8 mouse cellular contexts compared by ENCODE assay signal in the genomic region with DNA sequence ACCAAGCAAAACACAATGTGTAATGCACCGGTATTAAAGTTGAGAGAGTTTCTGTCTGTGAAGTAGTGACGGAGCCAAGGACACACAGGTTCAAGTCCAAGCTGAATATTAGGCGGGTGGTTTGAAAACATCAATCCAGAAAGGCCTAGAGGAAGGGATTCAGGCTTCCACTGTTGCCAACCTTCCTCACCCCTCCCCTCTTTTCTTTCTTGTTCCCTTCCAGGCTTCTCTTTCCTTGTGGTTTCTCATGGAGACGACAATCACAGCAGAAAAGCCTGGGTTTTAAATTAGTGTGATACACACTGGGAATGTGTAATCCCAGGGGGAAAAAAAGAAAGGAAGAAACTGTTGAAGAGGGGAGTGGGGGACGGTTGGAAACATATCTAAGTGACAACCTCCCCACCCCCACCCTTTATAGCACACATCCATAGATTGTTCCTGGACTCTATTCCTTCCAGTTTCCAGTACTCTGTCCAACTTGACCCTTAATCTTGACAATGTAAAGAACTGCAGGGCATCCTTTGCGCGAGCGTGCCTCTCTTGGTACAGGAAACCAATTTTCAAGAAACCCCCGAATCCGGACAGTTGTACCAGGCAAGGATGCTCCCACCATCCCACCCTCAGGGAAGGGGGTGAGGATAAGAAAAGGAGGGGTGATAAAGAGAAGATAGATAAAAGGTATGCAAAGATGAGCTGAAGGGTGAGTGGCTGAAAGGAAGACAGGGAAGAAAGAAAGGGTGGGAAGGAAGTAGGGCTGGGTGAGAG. TPM values are rescaled to one million over a fixed set of nuclear protein-coding genes. Genes with fewer than 3 reads are reported as not detected.
DNase-seq lines count a peak whose midpoint lies in the region; ATAC-seq and TF ChIP-seq lines count a peak whose summit lies in the region.

No protein-coding gene starts in this region.

- 16% methylated on average over 10 of the region's 10 CpGs for WGBS in hindbrain, embryonic 11.5 days
- 4% methylated on average over 10 of the region's 10 CpGs for WGBS in midbrain, embryonic 15.5 days

- peak overlapping the region; percentile 97 for H3K27ac ChIP-seq in layer of hippocampus, adult 2 months
- H3K27ac ChIP-seq in cortical plate, adult 2 months (ENCODE audit: insufficient read depth, low read length), result no peak overlapping the region
- peak overlapping the region; percentile 91 for H3K27ac ChIP-seq in hindbrain, embryonic 11.5 days (ENCODE audit: low read depth, low read length)
- peak overlapping the region; percentile 99 for H3K27ac ChIP-seq in midbrain, embryonic 15.5 days

- TF ChIP-seq POLR2A in cortical plate, adult 2 months (IDR thresholded peaks at IDR 0.05; ENCODE audit: extremely low read depth, insufficient read depth, low read length), result no peak

- no peaks in the 10 kb centered on the region for H3K9me3 ChIP-seq in hindbrain, embryonic 11.5 days (ENCODE audit: control insufficient read depth, low read length)
- no peaks in the 10 kb centered on the region for H3K9me3 ChIP-seq in midbrain, embryonic 15.5 days

- H3K27me3 ChIP-seq in hindbrain, embryonic 11.5 days (ENCODE audit: control insufficient read depth, insufficient read depth, low read length), result no peaks in the 10 kb centered on the region
- no peaks in the 10 kb centered on the region for H3K27me3 ChIP-seq in midbrain, embryonic 15.5 days (replicated peaks)

- peak overlapping the region; percentile 82 for H3K4me3 ChIP-seq in layer of hippocampus, adult 2 months
- peak overlapping the region; percentile 85 for H3K4me3 ChIP-seq in cortical plate, adult 2 months (ENCODE audit: insufficient read depth, low read length)
- peak overlapping the region; percentile 54 for H3K4me3 ChIP-seq in hindbrain, embryonic 11.5 days (ENCODE audit: low read depth, low read length)
- peak overlapping the region; percentile 72 for H3K4me3 ChIP-seq in midbrain, embryonic 15.5 days

- H3K9ac ChIP-seq in hindbrain, embryonic 11.5 days (ENCODE audit: low read depth, low read length), result peak overlapping the region; percentile 76
- H3K9ac ChIP-seq in midbrain, embryonic 15.5 days, result peak overlapping the region; percentile 81

- ATAC-seq in hindbrain, embryonic 11.5 days (ENCODE audit: low FRiP score), result peak; percentile 36
- ATAC-seq in midbrain, embryonic 15.5 days (replicated peaks), result peak; percentile 10
- no peak for ATAC-seq in megakaryocyte progenitor cell, adult 5-6 weeks (replicated peaks; ENCODE audit: poor library complexity)
- no peak for ATAC-seq in erythroid progenitor cell, adult 5-6 weeks (replicated peaks; ENCODE audit: low FRiP score, poor library complexity, severe bottlenecking)

- H3K36me3 ChIP-seq in hindbrain, embryonic 11.5 days (ENCODE audit: control insufficient read depth, insufficient read depth, low read length), result no peaks in the 10 kb centered on the region
- no peaks in the 10 kb centered on the region for H3K36me3 ChIP-seq in midbrain, embryonic 15.5 days (replicated peaks)

- H3K4me1 ChIP-seq in cortical plate, adult 2 months (ENCODE audit: control insufficient read depth, insufficient read depth, low read length), result no peaks in the 10 kb centered on the region; the same call in 1 of the 2 replicates
- H3K4me1 ChIP-seq in hindbrain, embryonic 11.5 days (replicated peaks; ENCODE audit: control insufficient read depth, insufficient read depth, low read length), result 0 out of 2 replicates have a peak, but pooled peaks cover 2% of the 10 kb centered on the region
- peaks cover 45% of the 10 kb centered on the region for H3K4me1 ChIP-seq in midbrain, embryonic 15.5 days

- peak in 1 of 2 experiments; percentile 4 for DNase-seq in layer of hippocampus, adult 2 months (ENCODE audit: low spot score in 2 of 2)
- DNase-seq in layer of hippocampus, adult 9-11 months, result no peak
- peak; percentile 31 for DNase-seq in hindbrain, embryonic 11.5 days (ENCODE audit: low spot score)
- DNase-seq in thymus, postnatal 14 days, result no peak

- TF ChIP-seq CTCF in layer of hippocampus, adult 2 months (conservative IDR thresholded peaks at IDR 0.05), result no peak
- no peak for TF ChIP-seq CTCF in cortical plate, adult 2 months (IDR thresholded peaks at IDR 0.05; ENCODE audit: extremely low read depth, insufficient read depth, low read length)

- peak overlapping the region; percentile 53 for H3K4me2 ChIP-seq in hindbrain, embryonic 11.5 days (replicated peaks; ENCODE audit: low read depth, low read length)
- H3K4me2 ChIP-seq in midbrain, embryonic 15.5 days, result peak overlapping the region; percentile 58

RNA-seq across cellular contexts. Expression of gene Ctnna2, which starts 0.8 kb away (rescaled TPM):
- 10 to 100 TPM; 91.4 to 91.7 TPM for total RNA-seq in layer of hippocampus, adult 2 months (2021)
- polyA plus RNA-seq in cortical plate, adult 2 months (2012; rRNA removed), result 81.1 and 86.0 TPM in 2 replicates
- 52.0 and 66.9 TPM in 2 replicates for polyA plus RNA-seq in hindbrain, embryonic 11.5 days (2014; fragmentation: Nextera tagmentation; extraction: Ambion mirVana)
- 137 and 145 TPM in 2 replicates for polyA plus RNA-seq in midbrain, embryonic 15.5 days (2015; fragmentation: Nextera tagmentation; extraction: Ambion mirVana)
- not detected in 2 replicates for total RNA-seq in megakaryocyte progenitor cell, adult 5-6 weeks (2015)
- not detected in 2 replicates for total RNA-seq in megakaryocyte progenitor cell, adult 5-6 weeks (2017)
- total RNA-seq in erythroid progenitor cell, adult 5-6 weeks (2015; ENCODE audit: low replicate concordance), result not detected in 2 replicates
- not detected in 2 replicates for total RNA-seq in erythroid progenitor cell, adult 5-6 weeks (2017; ENCODE audit: low replicate concordance)

Comparison
In these comparisons a context has a peak if more than half of its experiments do, and no peak if none do; other contexts are left out.
1. ATAC-seq: peak in hindbrain, embryonic 11.5 days (single experiment) and midbrain, embryonic 15.5 days (single experiment); none in megakaryocyte progenitor cell, adult 5-6 weeks (single experiment) and erythroid progenitor cell, adult 5-6 weeks (single experiment).
2. RNA of gene Ctnna2, which starts 0.8 kb away (total RNA-seq): 91.4 to 91.7 TPM in layer of hippocampus, adult 2 months; not detected in megakaryocyte progenitor cell, adult 5-6 weeks and not detected in erythroid progenitor cell, adult 5-6 weeks; every median in the first group is over 10 times any median in the second.
3. Peak in every context shown above with its lines, with median percentiles within 50 percentile points of each other: H3K4me3 ChIP-seq.